Mouse (Mus musculus) olfactory bulb, adult 2 months (tissue): Measurements from ENCODE around the gene Hcrtr2. TPM values are rescaled to one million over a fixed set of nuclear protein-coding genes. Genes with fewer than 3 reads are reported as not detected.

Experiments
- H3K27ac ChIP-seq: fragments of 200-500 bp; 2 replicates; pipeline ENCODE4 v1.5.1; 2012; ENCODE audit warnings: low read depth, low read length; ENCODE audit not compliant: insufficient read depth
- H3K4me1 ChIP-seq: fragments of 200-500 bp; 2 replicates; pipeline ENCODE4 v1.6.1; 2012; ENCODE audit warnings: low read length; ENCODE audit not compliant: control insufficient read depth, insufficient read depth
- H3K4me3 ChIP-seq: fragments of 200-500 bp; 2 replicates; pipeline ENCODE4 v1.5.1; 2012; ENCODE audit warnings: mild to moderate bottlenecking, low read depth, low read length, moderate library complexity; ENCODE audit not compliant: insufficient read depth
- CTCF ChIP-seq: fragments of 200-500 bp; IDR thresholded peaks from 2 replicates; pipeline ENCODE4 v1.5.1; 2012; ENCODE audit warnings: low read depth, mild to moderate bottlenecking, low read length, moderate library complexity; ENCODE audit not compliant: insufficient read depth
- POLR2A ChIP-seq: fragments of 200-500 bp; IDR thresholded peaks from 2 replicates; pipeline ENCODE4 v1.6.1; 2012; ENCODE audit warnings: mild to moderate bottlenecking, low read depth, low read length, moderate library complexity; ENCODE audit not compliant: insufficient read depth
- WGBS: fragments of 180-500 bp; shearing (Covaris S2); methylation state at CpG from one replicate; pipeline ENCODE4 v1.1.7; 2018; 5-methylcytosine and 5-hydroxymethylcytosine counted together
- polyA plus RNA-seq: library from polyadenylated mRNA; stranded (reverse); fragments of >200 nt; gene quantifications from 2 replicates; pipeline ENCODE4 v1.2.4, GENCODE M21; 2012; ENCODE audit warnings: low replicate concordance; ENCODE audit not compliant: missing spikeins, insufficient read depth, insufficient read length

Gene Hcrtr2
- polyA plus RNA-seq, 1 experiment, result not detected

GRCm38 (mm10) chr9:76213557-76213956, 110.1 kb downstream of the Hcrtr2 start, which contains the start of gene Gfral:
Gene Gfral (minus strand): TSS chr9:76213657.
- Histone ChIP-seq H3K27ac (no peak within 1 kb of the TSS), H3K4me1 (no peaks in the 10 kb centered on the region), H3K4me3 (no peak within 1 kb of the TSS)
- no peak for TF ChIP-seq POLR2A
- 85% methylated on average over 2 of the region's 2 CpGs for WGBS

DNA sequence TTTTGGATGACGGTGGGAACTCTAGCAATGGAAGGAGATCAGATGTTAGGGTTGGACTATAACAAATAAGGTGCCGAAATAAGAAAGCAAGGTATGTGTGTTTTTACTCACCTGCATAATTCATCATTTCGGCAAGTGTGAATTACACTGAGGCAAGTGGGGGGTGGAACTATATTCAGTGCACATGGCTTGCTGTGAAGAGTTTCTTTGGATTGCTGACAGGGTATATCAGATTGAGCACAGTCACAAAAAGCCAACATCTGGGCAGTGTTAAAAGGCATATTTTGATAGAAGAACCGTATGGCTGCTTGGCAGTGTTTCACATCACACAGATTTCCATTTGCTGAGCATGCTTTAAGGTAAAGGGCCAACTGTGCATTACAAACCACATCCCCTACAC, 126.7 kb downstream of the Hcrtr2 start:
- no peaks in the 10 kb centered on the region for H3K4me1 ChIP-seq
- no peak overlapping the region for H3K27ac ChIP-seq
- no peak for TF ChIP-seq POLR2A
- no peak for TF ChIP-seq CTCF
- 87% methylated on average over 4 of the region's 4 CpGs for WGBS
- no peak overlapping the region for H3K4me3 ChIP-seq

DNA sequence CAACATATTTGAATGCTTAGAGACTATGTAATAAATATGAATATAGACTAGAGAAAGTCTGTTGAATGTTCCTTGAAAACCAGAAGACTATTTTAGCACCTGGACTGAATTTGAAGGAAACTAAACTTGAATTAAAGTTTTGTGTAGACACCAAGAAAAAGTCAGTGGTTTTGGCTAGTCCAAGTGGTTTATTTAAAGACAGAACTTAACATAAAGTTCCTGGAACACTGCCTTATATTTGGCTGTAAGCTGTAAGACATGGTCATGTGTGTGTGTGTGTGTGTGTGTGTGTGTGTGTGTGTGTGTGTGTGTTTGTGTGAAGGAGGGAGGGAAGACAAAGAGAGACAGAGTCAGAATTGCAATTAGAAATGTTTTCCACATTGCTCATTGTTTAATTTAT, 144.4 kb downstream of the Hcrtr2 start:
- TF ChIP-seq CTCF (no peak), POLR2A (no peak)
- Histone ChIP-seq H3K4me1 (no peaks in the 10 kb centered on the region), H3K27ac (no peak overlapping the region), H3K4me3 (no peak overlapping the region)

Other genes with a start within 250 kb of the Hcrtr2 start
- gene Gfral, start 110.2 kb downstream of the Hcrtr2 start, polyA plus RNA-seq, result not detected in 2 replicates
- gene Fam83b, start 243.3 kb upstream of the Hcrtr2 start, polyA plus RNA-seq, result not detected in 2 replicates